Mouse (Mus musculus) midbrain, embryonic 12.5 days (tissue): Measurements from ENCODE around the gene Plekhb2. TPM values are rescaled to one million over a fixed set of nuclear protein-coding genes. Genes with fewer than 3 reads are reported as not detected.

Experiments
- ATAC-seq: fragments of 200-750 bp; cut with Nextera tagmentation; 2 replicates; pipeline ENCODE4 v1.8.0; 2017; ENCODE audit warnings: low read depth, moderate TSS enrichment, moderate library complexity; ENCODE audit not compliant: low FRiP score
- H3K27ac ChIP-seq: fragments of 300-500 bp; sonication (generic); replicated peaks from 2 replicates; pipeline ENCODE4 v1.5.1; 2016; ENCODE audit warnings: mild to moderate bottlenecking
- H3K27me3 ChIP-seq: fragments of 300-500 bp; sonication (generic); 2 replicates; pipeline ENCODE4 v1.6.1; 2016; ENCODE audit warnings: mild to moderate bottlenecking
- H3K36me3 ChIP-seq: fragments of 300-500 bp; sonication (generic); 2 replicates; pipeline ENCODE4 v1.6.1; 2016
- H3K4me1 ChIP-seq: fragments of 300-500 bp; sonication (generic); 2 replicates; pipeline ENCODE4 v1.6.1; 2016
- H3K4me2 ChIP-seq: fragments of 300-500 bp; sonication (generic); replicated peaks from 2 replicates; pipeline ENCODE4 v1.6.1; 2016; ENCODE audit warnings: mild to moderate bottlenecking, moderate library complexity
- H3K4me3 ChIP-seq: fragments of 300-500 bp; sonication (generic); 2 replicates; pipeline ENCODE4 v1.5.1; 2016; ENCODE audit warnings: mild to moderate bottlenecking
- H3K9ac ChIP-seq: fragments of 300-500 bp; sonication (generic); replicated peaks from 2 replicates; pipeline ENCODE4 v1.6.1; 2016; ENCODE audit warnings: mild to moderate bottlenecking, moderate library complexity
- H3K9me3 ChIP-seq: fragments of 300-500 bp; sonication (generic); 2 replicates; pipeline ENCODE4 v1.6.1; 2016; ENCODE audit warnings: mild to moderate bottlenecking
- WGBS: fragments of 180-500 bp; shearing (Covaris S2); methylation state at CpG from one replicate; pipeline ENCODE4 v1.1.7; 2016; 5-methylcytosine and 5-hydroxymethylcytosine counted together
- polyA plus RNA-seq: library from polyadenylated mRNA; unstranded; fragments of >200 nt; fragmentation: Nextera tagmentation; extraction: Ambion mirVana; gene quantifications from 2 replicates; pipeline ENCODE4 v1.2.1, GENCODE M21; 2016

Gene Plekhb2
- polyA plus RNA-seq, 1 experiment from 2014 or later: 47.9 TPM

- peaks cover 81% of the 10 kb centered on the region for H3K36me3 ChIP-seq
- H3K4me2 ChIP-seq: no peak overlapping the region
- no peaks in the 10 kb centered on the region for H3K27me3 ChIP-seq
- H3K9ac ChIP-seq: no peak overlapping the region
- H3K9me3 ChIP-seq: no peaks in the 10 kb centered on the region
- ATAC-seq: no peak
- 92% methylated on average over 6 of the region's 6 CpGs for WGBS
- no peak overlapping the region for H3K4me3 ChIP-seq
- no peak overlapping the region for H3K27ac ChIP-seq
- H3K4me1 ChIP-seq: no peaks in the 10 kb centered on the region
These were observed 30.4 kb upstream of the Plekhb2 start for GRCm38 (mm10) chr1:34819225-34819910.

GRCm38 (mm10) chr1:34821411-34821810 lies 28.4 kb upstream of the Plekhb2 start:
- no peak for ATAC-seq
- no peaks in the 10 kb centered on the region for H3K27me3 ChIP-seq
- H3K4me1 ChIP-seq: no peaks in the 10 kb centered on the region
- peaks cover 80% of the 10 kb centered on the region for H3K36me3 ChIP-seq
- H3K9ac ChIP-seq: no peak overlapping the region
- H3K4me2 ChIP-seq: no peak overlapping the region
- WGBS: 98% methylated on average over 2 of the region's 2 CpGs
- H3K9me3 ChIP-seq: no peaks in the 10 kb centered on the region
- no peak overlapping the region for H3K27ac ChIP-seq
- H3K4me3 ChIP-seq: no peak overlapping the region

- Histone ChIP-seq H3K4me2 (no peak overlapping the region), H3K9me3 (no peaks in the 10 kb centered on the region), H3K9ac (no peak overlapping the region), H3K4me3 (no peak overlapping the region), H3K4me1 (no peaks in the 10 kb centered on the region), H3K36me3 (peaks cover 80% of the 10 kb centered on the region), H3K27me3 (no peaks in the 10 kb centered on the region), H3K27ac (no peak overlapping the region)
- WGBS: 85% methylated on average over 7 of the region's 7 CpGs
- no peak for ATAC-seq
These were observed 27.8 kb upstream of the Plekhb2 start for GRCm38 (mm10) chr1:34822003-34822402.

GRCm38 (mm10) chr1:34822746-34823145 lies 27.0 kb upstream of the Plekhb2 start:
- Histone ChIP-seq H3K9ac (no peak overlapping the region), H3K9me3 (no peaks in the 10 kb centered on the region), H3K27me3 (no peaks in the 10 kb centered on the region), H3K4me1 (no peaks in the 10 kb centered on the region), H3K36me3 (peaks cover 80% of the 10 kb centered on the region), H3K4me2 (no peak overlapping the region), H3K27ac (no peak overlapping the region), H3K4me3 (no peak overlapping the region)
- no peak for ATAC-seq
- WGBS: 93% methylated on average over 7 of the region's 7 CpGs

- Histone ChIP-seq H3K27me3 (no peaks in the 10 kb centered on the region), H3K4me2 (no peak overlapping the region), H3K9me3 (no peaks in the 10 kb centered on the region), H3K36me3 (peaks cover 79% of the 10 kb centered on the region), H3K4me1 (no peaks in the 10 kb centered on the region), H3K4me3 (no peak overlapping the region), H3K9ac (no peak overlapping the region), H3K27ac (no peak overlapping the region)
- 91% methylated on average over 6 of the region's 6 CpGs for WGBS
- no peak for ATAC-seq
These were observed 26.4 kb upstream of the Plekhb2 start for GRCm38 (mm10) chr1:34823353-34823752.

GRCm38 (mm10) chr1:34824208-34824607 lies 25.6 kb upstream of the Plekhb2 start:
- H3K27me3 ChIP-seq: no peaks in the 10 kb centered on the region
- no peaks in the 10 kb centered on the region for H3K9me3 ChIP-seq
- 88% methylated on average over 8 of the region's 8 CpGs for WGBS
- no peak overlapping the region for H3K4me3 ChIP-seq
- no peak overlapping the region for H3K27ac ChIP-seq
- no peak overlapping the region for H3K9ac ChIP-seq
- no peak overlapping the region for H3K4me2 ChIP-seq
- no peak for ATAC-seq
- peaks cover 78% of the 10 kb centered on the region for H3K36me3 ChIP-seq
- H3K4me1 ChIP-seq: no peaks in the 10 kb centered on the region

GRCm38 (mm10) chr1:34825909-34826308 lies 23.9 kb upstream of the Plekhb2 start:
- Histone ChIP-seq H3K27me3 (no peaks in the 10 kb centered on the region), H3K4me2 (no peak overlapping the region), H3K4me1 (no peaks in the 10 kb centered on the region), H3K9me3 (no peaks in the 10 kb centered on the region), H3K4me3 (no peak overlapping the region), H3K36me3 (peaks cover 70% of the 10 kb centered on the region), H3K27ac (no peak overlapping the region), H3K9ac (no peak overlapping the region)
- WGBS: 93% methylated on average over 9 of the region's 9 CpGs
- no peak for ATAC-seq

- Histone ChIP-seq H3K4me1 (no peaks in the 10 kb centered on the region; the same call in 1 of the 2 replicates), H3K9me3 (no peaks in the 10 kb centered on the region), H3K27ac (no peak overlapping the region), H3K36me3 (peaks cover 69% of the 10 kb centered on the region), H3K27me3 (no peaks in the 10 kb centered on the region), H3K4me3 (no peak overlapping the region), H3K4me2 (no peak overlapping the region), H3K9ac (no peak overlapping the region)
- no peak for ATAC-seq
- WGBS: 86% methylated on average over 7 of the region's 7 CpGs
These were observed 21.9 kb upstream of the Plekhb2 start for GRCm38 (mm10) chr1:34827900-34828299.

GRCm38 (mm10) chr1:34828528-34829294 lies 21.1 kb upstream of the Plekhb2 start:
- H3K36me3 ChIP-seq: peaks cover 61% of the 10 kb centered on the region
- no peak overlapping the region for H3K27ac ChIP-seq
- H3K9ac ChIP-seq: no peak overlapping the region
- 92% methylated on average over 5 of the region's 5 CpGs for WGBS
- H3K27me3 ChIP-seq: no peaks in the 10 kb centered on the region
- H3K4me3 ChIP-seq: no peak overlapping the region
- no peak overlapping the region for H3K4me2 ChIP-seq
- no peaks in the 10 kb centered on the region; the same call in 1 of the 2 replicates for H3K4me1 ChIP-seq
- no peaks in the 10 kb centered on the region for H3K9me3 ChIP-seq
- no peak for ATAC-seq

GRCm38 (mm10) chr1:34830934-34831333 lies 18.8 kb upstream of the Plekhb2 start:
- H3K4me1 ChIP-seq: peaks cover 2% of the 10 kb centered on the region; the same call in 1 of the 2 replicates
- 76% methylated on average over 2 of the region's 2 CpGs for WGBS
- H3K27me3 ChIP-seq: no peaks in the 10 kb centered on the region
- no peak overlapping the region for H3K4me3 ChIP-seq
- ATAC-seq: no peak
- H3K36me3 ChIP-seq: peaks cover 60% of the 10 kb centered on the region
- H3K9ac ChIP-seq: no peak overlapping the region
- no peaks in the 10 kb centered on the region for H3K9me3 ChIP-seq
- no peak overlapping the region for H3K27ac ChIP-seq
- H3K4me2 ChIP-seq: no peak overlapping the region

- H3K4me3 ChIP-seq: no peak overlapping the region
- no peak overlapping the region for H3K4me2 ChIP-seq
- no peak overlapping the region for H3K27ac ChIP-seq
- no peak for ATAC-seq
- no peaks in the 10 kb centered on the region for H3K9me3 ChIP-seq
- no peaks in the 10 kb centered on the region for H3K27me3 ChIP-seq
- no peak overlapping the region for H3K9ac ChIP-seq
- peaks cover 60% of the 10 kb centered on the region for H3K36me3 ChIP-seq
- WGBS: 96% methylated on average over 1 of the region's 1 CpGs
- H3K4me1 ChIP-seq: peaks cover 2% of the 10 kb centered on the region; the same call in 1 of the 2 replicates
These were observed 18.4 kb upstream of the Plekhb2 start for GRCm38 (mm10) chr1:34831381-34831780.

- no peak overlapping the region for H3K9ac ChIP-seq
- H3K27ac ChIP-seq: no peak overlapping the region
- H3K36me3 ChIP-seq: peaks cover 39% of the 10 kb centered on the region
- no peak overlapping the region for H3K4me2 ChIP-seq
- no peak overlapping the region for H3K4me3 ChIP-seq
- no peaks in the 10 kb centered on the region for H3K27me3 ChIP-seq
- peaks cover 17% of the 10 kb centered on the region for H3K4me1 ChIP-seq
- H3K9me3 ChIP-seq: no peaks in the 10 kb centered on the region
- ATAC-seq: no peak
- 90% methylated on average over 2 of the region's 2 CpGs for WGBS
These were observed 14.9 kb upstream of the Plekhb2 start for GRCm38 (mm10) chr1:34834904-34835303.
